Mouse (Mus musculus) stomach, postnatal 0 days (tissue): ENCODE measurements around the gene Tmem88. TPM values are rescaled to one million over a fixed set of nuclear protein-coding genes. Genes with fewer than 3 reads are reported as not detected.

Source experiments
- ATAC-seq: fragments of 200-750 bp; cut with Nextera tagmentation; 2 replicates; pipeline ENCODE4 v1.8.0; 2017; ENCODE audit not compliant: low FRiP score, low TSS enrichment
- DNase-seq: peaks from one replicate; pipeline ENCODE4 v3.0.0-alpha.2; 2016; ENCODE audit warnings: low spot score
- H3K27ac ChIP-seq: fragments of 300-500 bp; sonication (generic); replicated peaks from 2 replicates; pipeline ENCODE4 v1.5.1; 2014; ENCODE audit warnings: mild to moderate bottlenecking, control low read depth
- H3K27me3 ChIP-seq: fragments of 300-500 bp; sonication (generic); 2 replicates; pipeline ENCODE4 v1.6.1; 2014; ENCODE audit warnings: low read length; ENCODE audit not compliant: control insufficient read depth, insufficient read depth
- H3K36me3 ChIP-seq: fragments of 300-500 bp; sonication (generic); 2 replicates; pipeline ENCODE4 v1.6.1; 2014; ENCODE audit warnings: low read length, mixed read lengths; ENCODE audit not compliant: control insufficient read depth, insufficient read depth
- H3K4me1 ChIP-seq: fragments of 300-500 bp; sonication (generic); replicated peaks from 2 replicates; pipeline ENCODE4 v1.6.1; 2014; ENCODE audit warnings: antibody characterized with exemption; ENCODE audit not compliant: control insufficient read depth, insufficient read depth
- H3K4me2 ChIP-seq: fragments of 300-500 bp; sonication (generic); replicated peaks from 2 replicates; pipeline ENCODE4 v1.6.1; 2014; ENCODE audit warnings: low read depth, mild to moderate bottlenecking, control low read depth, moderate library complexity
- H3K4me3 ChIP-seq: fragments of 300-500 bp; sonication (generic); 2 replicates; pipeline ENCODE4 v1.5.1; 2014; ENCODE audit warnings: low read depth, low read length, control low read depth
- H3K9ac ChIP-seq: fragments of 300-500 bp; sonication (generic); 2 replicates; pipeline ENCODE4 v1.6.1; 2014; ENCODE audit warnings: mild to moderate bottlenecking, low read length, control low read depth, mixed read lengths
- H3K9me3 ChIP-seq: fragments of 300-500 bp; sonication (generic); 2 replicates; pipeline ENCODE4 v1.6.1; 2016; ENCODE audit warnings: low read length; ENCODE audit not compliant: control insufficient read depth
- CTCF ChIP-seq: IDR thresholded peaks from 2 replicates; pipeline ENCODE4 v1.5.1; 2016; ENCODE audit warnings: antibody characterized with exemption, low read depth, mild to moderate bottlenecking, moderate library complexity
- EP300 ChIP-seq: optimal IDR thresholded peaks from 2 replicates; pipeline ENCODE3; 2016; ENCODE audit warnings: antibody characterized with exemption
- WGBS: fragments of 180-500 bp; shearing (Covaris S2); extraction: QIAGEN DNeasy Blood & Tissue Kit; methylation state at CpG from one replicate; pipeline ENCODE4 v1.1.7; 2014; 5-methylcytosine and 5-hydroxymethylcytosine counted together
- polyA plus RNA-seq: library from polyadenylated mRNA; unstranded; fragments of >200 nt; fragmentation: Nextera tagmentation; extraction: Ambion mirVana; gene quantifications from 2 replicates; pipeline ENCODE4 v1.2.1, GENCODE M21; 2015

Tmem88 gene
- polyA plus RNA-seq, 1 experiment from 2014 or later, result 17.8 TPM

DNA sequence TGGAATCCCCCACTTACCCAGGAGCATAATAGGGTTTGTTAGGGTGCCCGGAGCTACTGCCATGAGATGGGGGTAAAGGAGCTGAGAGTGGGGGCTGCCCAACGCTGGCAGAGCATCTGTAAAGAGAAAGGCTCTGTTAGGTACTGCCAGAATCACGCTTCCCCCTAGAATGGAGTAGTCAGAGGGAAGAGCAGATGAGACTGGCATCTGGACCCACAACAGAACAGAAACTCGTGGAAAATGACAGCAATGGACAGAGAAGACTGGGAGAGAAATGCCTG, 9.6 kb upstream of the Tmem88 start:
- no peak overlapping the region for H3K4me3 ChIP-seq
- H3K27ac ChIP-seq, result no peak overlapping the region
- 82% methylated on average over 4 of the region's 4 CpGs for WGBS
- peaks cover 11% of the 10 kb centered on the region for H3K4me1 ChIP-seq
- no peaks in the 10 kb centered on the region for H3K9me3 ChIP-seq
- DNase-seq (no peak), ATAC-seq (no peak)
- TF ChIP-seq CTCF, result no peak
- TF ChIP-seq EP300, result no peak
- H3K27me3 ChIP-seq, result no peaks in the 10 kb centered on the region
- no peak overlapping the region for H3K9ac ChIP-seq
- H3K4me2 ChIP-seq, result no peak overlapping the region
- H3K36me3 ChIP-seq, result peaks cover 40% of the 10 kb centered on the region

GRCm38 (mm10) chr11:69406867-69407723, 9.1 kb upstream of the Tmem88 start:
- Histone ChIP-seq H3K27ac (no peak overlapping the region), H3K9ac (no peak overlapping the region), H3K9me3 (no peaks in the 10 kb centered on the region), H3K4me1 (peaks cover 8% of the 10 kb centered on the region), H3K36me3 (peaks cover 40% of the 10 kb centered on the region), H3K4me3 (no peak overlapping the region), H3K4me2 (no peak overlapping the region), H3K27me3 (no peaks in the 10 kb centered on the region)
- TF ChIP-seq EP300, result no peak
- no peak for TF ChIP-seq CTCF
- WGBS, result 88% methylated on average over 16 of the region's 16 CpGs
- ATAC-seq, result no peak
- no peak for DNase-seq

DNA sequence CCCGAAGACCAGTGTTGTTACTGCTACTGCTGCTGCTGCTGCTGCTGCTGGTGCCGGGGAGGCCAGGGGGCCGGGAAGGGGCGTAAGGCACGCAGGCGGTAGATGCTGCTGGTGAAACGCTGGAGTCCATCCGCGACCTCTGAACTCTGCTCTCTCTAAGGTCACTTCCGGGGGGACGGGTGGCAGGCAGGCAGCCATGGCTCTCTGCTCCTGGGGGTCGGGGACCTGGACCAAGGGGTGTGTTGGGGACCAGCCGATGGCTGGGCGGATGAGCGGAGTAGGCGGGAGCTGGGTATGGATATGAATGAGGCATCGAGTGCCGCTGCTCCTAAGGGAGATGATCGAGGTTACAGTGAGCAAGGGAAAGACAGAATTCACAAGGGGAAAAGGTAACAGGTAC, 8.2 kb upstream of the Tmem88 start:
- Histone ChIP-seq H3K4me2 (no peak overlapping the region), H3K36me3 (peaks cover 38% of the 10 kb centered on the region), H3K4me3 (no peak overlapping the region), H3K4me1 (peaks cover 4% of the 10 kb centered on the region), H3K27ac (no peak overlapping the region), H3K9me3 (no peaks in the 10 kb centered on the region), H3K9ac (no peak overlapping the region), H3K27me3 (no peaks in the 10 kb centered on the region)
- no peak for DNase-seq
- ATAC-seq, result no peak
- TF ChIP-seq EP300 (no peak), CTCF (no peak)
- WGBS, result 86% methylated on average over 19 of the region's 19 CpGs

- DNase-seq (no peak), ATAC-seq (no peak)
- H3K4me3 ChIP-seq, result no peak overlapping the region
- no peak overlapping the region for H3K27ac ChIP-seq
- H3K4me2 ChIP-seq, result no peak overlapping the region
- peaks cover 43% of the 10 kb centered on the region for H3K36me3 ChIP-seq
- H3K4me1 ChIP-seq, result peaks cover 4% of the 10 kb centered on the region
- TF ChIP-seq CTCF, result no peak
- TF ChIP-seq EP300, result no peak
- no peak overlapping the region for H3K9ac ChIP-seq
- no peaks in the 10 kb centered on the region for H3K27me3 ChIP-seq
- H3K9me3 ChIP-seq, result no peaks in the 10 kb centered on the region
- WGBS, result 87% methylated on average over 23 of the region's 24 CpGs
Measured at GRCm38 (mm10) chr11:69405397-69406200, 7.6 kb upstream of the Tmem88 start.

DNA sequence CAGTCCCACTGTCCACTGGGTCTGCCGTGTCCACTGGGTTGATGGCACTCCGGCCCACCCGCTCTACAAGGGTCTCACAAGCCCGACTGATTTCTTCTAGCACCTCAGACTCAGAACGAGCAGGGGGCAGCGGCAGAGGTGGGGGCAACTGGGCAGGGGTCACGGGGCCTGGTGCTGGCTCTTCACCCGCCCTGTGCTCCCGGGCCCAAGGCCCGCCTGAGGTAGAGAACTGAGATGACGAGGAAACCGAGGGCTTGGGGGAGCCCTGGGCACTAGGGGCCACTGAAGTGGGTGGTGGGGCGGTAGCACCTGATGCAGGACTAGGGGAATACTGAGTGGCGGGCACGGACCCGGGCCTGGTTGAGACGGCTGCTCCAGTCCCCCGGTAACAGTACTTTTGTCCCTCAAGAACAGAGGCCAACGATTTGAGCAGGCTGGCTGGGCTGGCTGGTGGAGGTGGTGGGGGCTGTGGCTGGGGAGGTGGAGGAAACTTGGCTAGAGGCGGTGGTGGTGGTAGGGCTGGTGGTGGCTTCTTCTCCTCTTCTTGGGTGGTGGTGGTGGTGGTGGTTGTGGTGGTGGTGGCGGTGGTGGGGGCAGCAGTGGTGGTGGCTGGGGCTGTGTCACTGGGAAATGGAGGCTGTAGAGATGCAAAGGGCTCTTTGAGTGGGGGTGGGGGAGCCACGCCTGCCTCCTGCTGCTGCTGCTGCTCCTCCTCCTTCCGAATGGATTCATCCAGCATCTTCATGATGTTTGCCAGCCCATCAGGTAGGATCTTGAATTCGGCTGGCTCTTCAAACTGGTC, 6.8 kb upstream of the Tmem88 start:
- H3K9ac ChIP-seq, result no peak overlapping the region
- 90% methylated on average over 23 of the region's 24 CpGs for WGBS
- no peaks in the 10 kb centered on the region for H3K27me3 ChIP-seq
- ATAC-seq, result no peak
- no peak for TF ChIP-seq CTCF
- TF ChIP-seq EP300, result no peak
- peaks cover 50% of the 10 kb centered on the region for H3K36me3 ChIP-seq
- H3K27ac ChIP-seq, result no peak overlapping the region
- H3K4me2 ChIP-seq, result no peak overlapping the region
- peaks cover 4% of the 10 kb centered on the region for H3K4me1 ChIP-seq
- H3K4me3 ChIP-seq, result no peak overlapping the region
- H3K9me3 ChIP-seq, result no peaks in the 10 kb centered on the region
- DNase-seq, result no peak
